Mouse (Mus musculus): Measurements from ENCODE around the gene Olfr705. TPM values are rescaled to one million over a fixed set of nuclear protein-coding genes. Genes with fewer than 3 reads are reported as not detected.

Olfr705 gene
- polyA plus RNA-seq, 1 experiment from 2014 or later: not detected

Other genes with a start within 250 kb of the Olfr705 start
- gene Olfr693, start 196.3 kb downstream of the Olfr705 start, polyA plus RNA-seq (2015; fragmentation: Nextera tagmentation; extraction: Ambion mirVana): not detected in 2 replicates
- gene Olfr694, start 185.1 kb downstream of the Olfr705 start, polyA plus RNA-seq (2015; fragmentation: Nextera tagmentation; extraction: Ambion mirVana): not detected in 2 replicates
- gene Olfr695, start 160.5 kb downstream of the Olfr705 start, polyA plus RNA-seq (2015; fragmentation: Nextera tagmentation; extraction: Ambion mirVana): not detected in 2 replicates
- not detected in 2 replicates for gene Olfr697, start 134.4 kb downstream of the Olfr705 start, polyA plus RNA-seq (2015; fragmentation: Nextera tagmentation; extraction: Ambion mirVana)
- not detected in 2 replicates for gene Olfr698, start 121.5 kb downstream of the Olfr705 start, polyA plus RNA-seq (2015; fragmentation: Nextera tagmentation; extraction: Ambion mirVana)
- not detected in 2 replicates for gene Olfr699, start 83.7 kb downstream of the Olfr705 start, polyA plus RNA-seq (2015; fragmentation: Nextera tagmentation; extraction: Ambion mirVana)
- not detected in 2 replicates for gene Olfr700, start 68.1 kb downstream of the Olfr705 start, polyA plus RNA-seq (2015; fragmentation: Nextera tagmentation; extraction: Ambion mirVana)
- gene Olfr701, start 62.8 kb downstream of the Olfr705 start, polyA plus RNA-seq (2015; fragmentation: Nextera tagmentation; extraction: Ambion mirVana): not detected in 2 replicates
- gene Olfr702, start 43.0 kb downstream of the Olfr705 start, polyA plus RNA-seq (2015; fragmentation: Nextera tagmentation; extraction: Ambion mirVana): not detected in 2 replicates
- not detected in 2 replicates for gene Olfr703, start 33.5 kb downstream of the Olfr705 start, polyA plus RNA-seq (2015; fragmentation: Nextera tagmentation; extraction: Ambion mirVana)
- gene Olfr704, start 13.7 kb downstream of the Olfr705 start, polyA plus RNA-seq (2015; fragmentation: Nextera tagmentation; extraction: Ambion mirVana): not detected in 2 replicates
- gene Olfr706, start 11.3 kb upstream of the Olfr705 start, polyA plus RNA-seq (2015; fragmentation: Nextera tagmentation; extraction: Ambion mirVana): not detected in 2 replicates
- not detected in 2 replicates for gene Olfr707, start 24.4 kb upstream of the Olfr705 start, polyA plus RNA-seq (2015; fragmentation: Nextera tagmentation; extraction: Ambion mirVana)
- gene Olfr1532-ps1, start 31.1 kb upstream of the Olfr705 start, polyA plus RNA-seq (2015; fragmentation: Nextera tagmentation; extraction: Ambion mirVana): not detected in 2 replicates
- gene Olfr709-ps1, start 55.3 kb upstream of the Olfr705 start, polyA plus RNA-seq (2015; fragmentation: Nextera tagmentation; extraction: Ambion mirVana): not detected in 2 replicates
- not detected in 2 replicates for gene Olfr710, start 71.4 kb upstream of the Olfr705 start, polyA plus RNA-seq (2015; fragmentation: Nextera tagmentation; extraction: Ambion mirVana)
- not detected in 2 replicates for gene Olfr6, start 87.0 kb upstream of the Olfr705 start, polyA plus RNA-seq (2015; fragmentation: Nextera tagmentation; extraction: Ambion mirVana)
- gene Olfr711, start 98.6 kb upstream of the Olfr705 start, polyA plus RNA-seq (2015; fragmentation: Nextera tagmentation; extraction: Ambion mirVana): not detected in 2 replicates
- gene Olfr2, start 129.2 kb upstream of the Olfr705 start, polyA plus RNA-seq (2015; fragmentation: Nextera tagmentation; extraction: Ambion mirVana): not detected in 2 replicates
- not detected in 2 replicates for gene Olfr713, start 154.3 kb upstream of the Olfr705 start, polyA plus RNA-seq (2015; fragmentation: Nextera tagmentation; extraction: Ambion mirVana)
- not detected in 2 replicates for gene Olfr714, start 194.1 kb upstream of the Olfr705 start, polyA plus RNA-seq (2015; fragmentation: Nextera tagmentation; extraction: Ambion mirVana)
- gene Olfr17, start 216.3 kb upstream of the Olfr705 start, polyA plus RNA-seq (2015; fragmentation: Nextera tagmentation; extraction: Ambion mirVana): not detected in 2 replicates
- gene Olfr715b, start 233.5 kb upstream of the Olfr705 start, polyA plus RNA-seq (2015; fragmentation: Nextera tagmentation; extraction: Ambion mirVana): not detected in 2 replicates

Data from intestine, embryonic 16.5 days (tissue).